Mouse (Mus musculus) T-helper 1 cell (primary cell): ENCODE results near the gene Ano6.

Experiments
- in situ Hi-C: fragments of 300-600 bp; cut with MboI, MseI; formaldehyde crosslinking; loops from one replicate; pipeline ENCODE4 v1.15.1; 2025; ENCODE audit warnings: high pct_unique_total_duplicates

Ano6 gene

DNA sequence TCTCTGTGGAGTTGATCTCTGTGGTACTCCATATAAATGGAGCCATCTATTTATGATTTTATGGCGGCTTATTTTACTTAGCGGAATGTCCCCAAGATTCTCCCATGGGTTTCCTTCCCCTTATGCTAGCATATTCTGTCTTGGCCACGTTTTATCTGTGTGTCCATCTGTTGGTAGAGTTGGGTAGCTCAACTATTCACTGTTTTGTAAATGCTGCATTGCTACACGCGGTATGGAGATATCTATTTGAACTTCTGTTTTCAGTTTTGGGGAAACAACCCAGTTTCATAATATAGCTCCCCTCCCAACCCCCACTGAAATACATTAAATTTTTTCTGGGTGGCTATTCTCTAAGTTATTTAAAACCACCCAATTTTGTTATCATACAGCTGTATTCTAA lies 59.9 kb downstream of the Ano6 start:
- in situ Hi-C loops, result no loop called here

GRCm38 (mm10) chr15:95855051-95855844 lies 64.6 kb downstream of the Ano6 start:
- in situ Hi-C loops, result no loop called here

- in situ Hi-C loops, result no loop called here
Measured at GRCm38 (mm10) chr15:95855953-95856352, 65.3 kb downstream of the Ano6 start.

DNA sequence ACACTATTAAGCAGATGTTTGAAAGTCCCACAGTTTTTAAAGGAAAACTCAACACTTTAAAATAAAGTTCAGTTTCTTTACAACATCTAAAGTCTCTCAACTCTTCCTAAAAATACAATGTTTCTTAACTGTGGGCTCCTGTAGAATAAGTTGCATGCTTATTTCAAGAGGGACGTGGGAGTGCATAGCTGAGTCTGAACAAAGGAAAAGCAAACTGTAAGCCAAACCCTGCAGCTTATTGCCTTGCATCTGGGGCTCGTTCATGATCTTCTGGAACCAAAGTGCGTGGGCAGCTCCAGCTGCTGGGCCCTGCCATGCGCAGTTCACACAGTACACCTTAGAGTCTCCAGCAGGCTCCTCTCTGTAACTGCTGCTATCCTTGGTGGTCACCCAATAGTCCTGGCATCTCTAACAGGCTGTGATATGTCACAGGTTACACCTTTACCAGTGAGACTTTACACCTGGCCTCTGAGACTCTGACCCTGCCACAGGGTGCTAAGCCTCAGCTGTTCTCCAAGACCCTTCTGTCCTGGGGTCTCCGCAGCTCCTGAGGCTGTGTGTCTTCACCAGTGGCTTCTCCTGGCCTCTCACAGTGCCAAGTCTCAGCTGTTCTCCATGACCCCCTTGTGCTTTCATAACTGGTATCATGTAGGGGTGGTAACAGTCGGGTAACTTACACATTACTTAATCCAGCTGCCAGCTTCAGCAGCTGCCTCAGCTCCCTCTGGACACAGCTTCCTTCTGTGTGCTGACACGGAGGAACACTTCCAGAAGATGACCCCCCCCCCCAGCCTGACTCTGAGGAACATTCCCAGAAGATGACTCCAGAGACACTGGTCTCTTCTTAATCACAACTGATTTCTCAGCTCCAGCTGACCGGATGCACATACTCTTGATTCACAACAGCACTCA lies 66.3 kb downstream of the Ano6 start:
- in situ Hi-C loops, result no loop called here

DNA sequence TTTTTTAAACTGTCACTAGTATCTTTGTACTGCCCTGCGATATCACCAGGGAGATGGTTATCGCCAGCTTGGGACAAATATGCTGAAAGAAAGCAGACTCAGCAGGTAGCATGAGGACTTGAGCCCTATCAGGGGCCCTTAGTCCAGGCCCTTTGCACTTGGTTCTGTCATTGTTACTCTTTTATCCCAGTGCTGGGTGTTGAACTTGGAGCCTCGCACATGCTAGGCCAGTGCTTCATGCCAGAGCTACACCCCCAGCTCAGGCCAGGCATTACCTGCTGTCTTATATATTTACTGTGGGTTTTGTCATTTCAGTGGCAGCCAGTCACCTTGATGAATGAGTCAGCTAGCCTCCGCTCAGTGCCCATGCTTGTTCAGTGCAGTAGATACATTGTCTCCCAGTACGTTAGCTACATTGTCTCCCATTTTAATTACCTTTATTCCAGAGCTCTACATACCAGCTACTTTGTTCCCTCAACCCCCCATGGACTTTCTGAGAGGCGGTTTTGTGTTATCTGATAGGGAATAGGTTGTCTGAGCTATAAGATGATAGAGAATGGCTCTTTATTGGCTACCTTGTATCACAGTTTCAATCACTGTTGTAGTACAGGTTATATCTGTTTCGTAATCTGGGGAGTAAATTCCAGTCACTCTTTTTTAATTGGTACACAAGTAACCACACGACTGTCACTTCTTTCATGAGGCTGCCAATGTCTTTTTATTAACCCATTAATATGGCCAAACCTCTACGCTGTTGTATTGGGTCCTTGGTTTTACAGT lies 68.4 kb downstream of the Ano6 start:
- in situ Hi-C loops, result no loop called here

DNA sequence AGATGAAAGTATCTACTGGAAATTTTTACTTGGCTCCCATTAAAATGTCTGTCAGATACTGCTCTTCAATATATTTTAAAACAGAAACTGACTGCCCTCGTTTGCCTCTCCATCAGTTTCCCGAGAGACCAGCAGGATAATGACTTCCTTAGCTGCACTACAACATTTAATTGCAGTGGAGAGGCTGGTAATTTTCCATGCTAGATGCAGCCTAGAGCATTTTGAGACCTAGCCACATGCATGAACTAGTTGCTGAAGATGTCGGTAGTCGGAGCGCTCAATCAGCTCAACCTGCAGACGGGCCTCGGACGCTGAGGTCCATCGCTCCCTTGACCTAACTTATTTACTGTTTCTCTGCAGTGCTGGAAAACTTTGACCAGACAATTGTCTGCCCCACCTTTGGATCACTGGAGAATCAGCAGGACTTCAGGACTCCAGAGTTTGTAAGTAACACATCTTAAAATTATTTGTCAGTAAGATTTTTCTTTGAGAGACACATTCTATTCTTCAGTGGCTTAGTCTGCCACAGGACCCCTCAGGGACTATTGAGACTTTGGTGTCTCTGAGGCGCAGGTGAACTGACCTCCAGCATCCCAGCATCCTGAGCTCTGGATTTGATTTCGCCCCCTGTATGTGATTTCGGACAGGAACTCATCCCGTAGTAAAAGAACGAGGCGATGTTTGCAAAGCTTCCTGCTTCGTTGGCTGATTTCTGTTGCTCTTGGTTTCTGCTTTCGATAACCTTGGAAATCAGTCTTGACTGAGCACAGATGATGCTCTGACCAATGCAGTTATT lies 73.4 kb downstream of the Ano6 start:
- in situ Hi-C loops, result no loop called here

GRCm38 (mm10) chr15:95865311-95866100 lies 74.9 kb downstream of the Ano6 start:
- in situ Hi-C loops, result no loop called here

- in situ Hi-C loops, result no loop called here
Measured at GRCm38 (mm10) chr15:95868172-95868571, 77.5 kb downstream of the Ano6 start.

- in situ Hi-C loops, result no loop called here
Measured at GRCm38 (mm10) chr15:95869611-95870010, 79.0 kb downstream of the Ano6 start.

DNA sequence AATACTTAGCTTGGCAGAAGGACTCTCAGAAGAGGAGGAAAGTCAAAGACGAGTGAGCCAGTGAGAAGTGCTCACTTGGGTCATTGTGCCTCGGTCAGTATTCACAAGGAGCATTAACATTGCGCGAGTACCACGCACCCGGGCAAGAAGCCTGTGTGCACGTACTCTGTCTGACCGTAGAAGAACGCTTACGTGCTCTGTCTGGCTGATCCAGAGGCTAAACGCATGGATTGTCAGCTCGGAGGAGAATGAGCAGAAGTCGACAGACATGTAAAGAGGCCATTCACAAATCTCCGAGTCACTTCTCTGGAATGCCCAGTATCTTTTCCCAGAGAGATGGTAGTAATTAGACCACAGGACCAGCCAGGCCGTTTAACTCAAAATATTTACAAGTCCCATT lies 81.0 kb downstream of the Ano6 start:
- in situ Hi-C loops, result no loop called here

DNA sequence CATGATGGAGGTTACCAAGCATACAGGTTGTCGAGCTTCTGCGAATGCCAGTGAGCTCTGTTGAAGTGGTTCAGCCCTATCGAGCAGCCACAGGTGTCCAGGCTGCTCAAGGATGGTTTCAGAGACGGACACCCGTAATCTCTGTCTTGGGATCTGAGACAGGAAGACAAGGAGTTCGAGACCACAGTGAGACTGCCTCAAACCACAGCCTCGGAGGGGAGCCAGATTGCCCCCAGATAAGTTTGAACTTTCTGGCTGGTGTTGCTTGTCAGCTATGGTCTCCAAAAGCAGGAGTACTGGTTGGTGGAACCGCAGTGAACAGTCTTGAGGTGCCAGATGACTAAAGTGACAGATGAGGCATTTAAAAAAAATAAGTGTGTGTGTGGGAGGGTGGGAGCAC lies 81.8 kb downstream of the Ano6 start:
- in situ Hi-C loops, result no loop called here

GRCm38 (mm10) chr15:95873276-95873675 lies 82.6 kb downstream of the Ano6 start:
- in situ Hi-C loops, result no loop called here

GRCm38 (mm10) chr15:95874216-95874615 lies 83.6 kb downstream of the Ano6 start:
- in situ Hi-C loops, result no loop called here

GRCm38 (mm10) chr15:95874726-95875125 lies 84.1 kb downstream of the Ano6 start:
- in situ Hi-C loops, result no loop called here

GRCm38 (mm10) chr15:95875898-95876297 lies 85.3 kb downstream of the Ano6 start:
- in situ Hi-C loops, result no loop called here

DNA sequence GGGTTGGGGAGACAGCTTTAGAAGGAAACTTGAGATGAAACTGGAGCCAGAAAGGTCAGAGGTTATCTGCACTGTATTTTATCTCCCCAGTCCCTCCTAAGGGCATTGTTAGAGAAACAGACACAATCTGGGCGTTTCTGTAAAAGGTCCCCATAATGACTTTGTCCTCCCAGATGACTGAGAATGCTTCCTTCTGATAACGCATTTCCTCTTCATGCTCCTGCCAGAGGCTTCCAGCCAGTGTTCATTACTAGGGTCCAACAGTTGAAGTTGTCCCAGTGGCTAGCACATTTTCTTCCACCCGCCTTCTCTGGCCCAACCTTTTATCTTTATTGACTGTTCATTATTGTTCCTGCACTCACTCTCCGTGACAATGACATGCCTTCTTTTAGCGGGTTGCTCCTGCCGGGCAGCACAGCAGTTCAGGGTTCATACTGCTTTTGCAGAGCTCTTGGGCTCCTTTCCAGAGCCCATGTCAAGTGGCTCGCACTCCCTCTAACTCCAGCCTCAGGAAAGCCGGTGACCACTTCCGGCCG lies 90.0 kb downstream of the Ano6 start:
- in situ Hi-C loops, result no loop called here

DNA sequence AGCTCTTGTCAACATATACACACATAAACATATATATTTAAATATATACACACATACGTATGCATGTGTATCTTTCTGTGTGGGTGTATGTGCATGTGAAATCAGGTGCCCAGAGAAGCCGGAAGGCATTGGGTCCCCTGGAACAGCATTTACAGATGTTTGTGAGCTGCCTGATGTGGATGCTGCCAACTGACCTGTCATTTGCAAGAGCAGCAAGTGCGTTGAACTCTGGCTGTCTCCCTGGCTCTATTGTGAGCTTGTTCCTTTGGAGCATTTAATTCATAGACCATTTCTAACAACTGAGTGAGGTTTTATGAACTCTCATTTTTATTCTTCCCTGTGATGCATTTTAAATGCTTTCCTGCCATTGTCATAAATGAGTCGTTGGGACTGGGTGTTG lies 91.8 kb downstream of the Ano6 start:
- in situ Hi-C loops, result no loop called here

DNA sequence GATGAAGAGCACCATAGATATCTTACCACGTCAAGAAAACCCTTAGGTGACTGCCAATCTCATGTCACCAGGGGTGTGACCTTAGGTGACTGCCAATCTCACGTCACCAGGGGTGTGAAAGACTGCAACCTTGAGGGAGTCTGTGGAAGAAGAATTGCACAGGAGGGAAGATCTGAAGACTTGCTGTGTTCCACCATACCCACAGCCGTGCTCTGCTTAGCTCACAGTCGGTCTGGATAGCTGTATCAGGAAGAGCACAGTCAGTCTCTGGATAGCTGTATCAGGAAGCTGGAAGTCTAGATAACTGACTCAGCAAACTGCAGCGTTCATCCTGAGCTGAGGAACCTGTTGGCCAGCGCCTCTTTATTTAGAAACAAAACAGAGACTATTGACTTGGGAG lies 92.9 kb downstream of the Ano6 start:
- in situ Hi-C loops, result no loop called here

DNA sequence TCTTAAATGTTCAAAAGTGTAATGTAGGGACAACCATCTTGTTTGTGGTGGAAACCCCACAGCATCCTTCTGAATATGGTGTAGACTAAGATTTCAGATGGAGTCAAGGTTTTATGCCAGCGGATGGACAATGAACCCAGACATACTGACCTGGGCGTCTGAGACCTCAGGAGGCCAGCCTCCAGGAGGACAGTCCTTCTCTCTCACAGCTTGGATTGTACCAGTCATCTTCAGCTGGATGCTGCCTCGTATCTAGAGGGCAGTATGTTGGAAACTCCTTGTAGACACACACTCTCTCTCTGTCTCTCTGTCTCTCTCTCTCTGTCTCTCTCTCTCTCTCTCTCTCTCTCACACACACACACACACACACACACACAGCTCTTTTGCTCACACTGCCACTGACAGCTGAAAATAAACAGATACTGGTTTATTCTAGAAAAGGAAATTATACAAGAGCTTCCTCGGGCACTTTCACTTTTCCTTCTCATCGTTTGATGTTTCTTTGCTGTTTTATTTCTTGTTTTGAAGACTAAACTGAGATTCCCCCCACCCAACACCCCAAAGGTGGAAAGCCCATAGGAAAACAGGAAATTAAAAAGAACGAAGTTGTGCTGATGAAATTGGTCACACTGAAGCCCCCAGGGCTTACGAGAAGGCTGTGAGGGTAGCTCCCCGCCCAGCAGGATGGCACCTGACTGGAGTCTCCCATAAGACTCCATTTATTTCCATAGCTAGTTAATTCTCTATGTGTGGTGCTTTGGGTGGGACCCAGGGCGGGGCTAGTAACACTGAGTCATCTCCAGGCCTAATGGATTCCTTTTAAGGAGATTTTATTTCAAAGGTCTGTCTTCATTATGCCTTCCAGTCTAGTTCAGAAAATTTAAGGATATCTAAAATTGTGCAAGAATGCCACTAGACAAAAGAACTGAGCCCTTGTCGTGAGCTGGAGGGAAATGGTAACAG lies 94.3 kb downstream of the Ano6 start:
- in situ Hi-C loops, result no loop called here
